Mouse (Mus musculus): ENCODE measurements around the gene Nrtn.

GRCm38 (mm10) chr17:56767531-56768135 lies 10.3 kb upstream of the Nrtn start:
- TF ChIP-seq POLR2A (IDR thresholded peaks at IDR 0.05; ENCODE audit: low read depth, low read length) (no peak), CTCF (conservative IDR thresholded peaks at IDR 0.05 in 1 of 2, IDR thresholded peaks at IDR 0.05 in 1 of 2; ENCODE audit: low read depth in 2 of 2, low read length in 2 of 2) (no peak), USF1 (IDR thresholded peaks at IDR 0.05; ENCODE audit: low read depth, low read length) (no peak), EP300 (IDR thresholded peaks at IDR 0.05; ENCODE audit: low read length) (no peak), MAZ (IDR thresholded peaks at IDR 0.05; ENCODE audit: low read depth, low read length) (no peak), E2F4 (IDR thresholded peaks at IDR 0.05; ENCODE audit: insufficient replicate concordance, low read depth, low read length) (no peak), KAT2A (IDR thresholded peaks at IDR 0.05; ENCODE audit: insufficient replicate concordance, low read length) (no peak), MEF2A (IDR thresholded peaks at IDR 0.05; ENCODE audit: borderline replicate concordance, low read depth, low read length) (no peak)
